Mouse (Mus musculus) liver, embryonic 14.5 days (tissue): ENCODE data around the gene Maats1.

ENCODE experiments used
- CTCF ChIP-seq: IDR thresholded peaks from 2 replicates; pipeline ENCODE4 v1.5.1; 2016; ENCODE audit warnings: antibody characterized with exemption, low read depth, control low read depth
- EP300 ChIP-seq: IDR thresholded peaks from 2 replicates; pipeline ENCODE4 v1.6.1; 2016; ENCODE audit warnings: antibody characterized with exemption, low read depth

DNA sequence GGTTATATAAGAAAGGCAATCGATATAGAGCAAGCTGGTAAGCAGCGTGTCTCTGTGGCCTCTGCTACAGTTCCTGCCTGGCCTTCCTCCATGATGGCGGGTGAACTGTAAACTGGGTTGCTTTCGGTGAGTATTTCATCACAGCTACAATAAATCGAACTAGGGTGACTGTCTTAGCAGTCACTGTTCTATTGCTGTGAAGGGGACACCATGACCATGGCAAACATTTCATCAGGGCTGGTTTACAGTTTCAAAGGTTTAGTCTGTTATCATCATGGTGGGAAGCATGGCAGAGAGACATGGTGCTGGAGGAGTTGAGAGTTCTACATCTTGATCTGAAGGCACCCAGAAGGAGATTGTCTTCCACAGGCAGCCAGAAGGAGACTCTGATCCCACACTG lies 62.1 kb downstream of the Maats1 start:
- TF ChIP-seq CTCF, result no peak
- no peak for TF ChIP-seq EP300
